Mouse (Mus musculus) testis, adult 2 months (tissue): ENCODE measurements around the gene Cep131. TPM values are rescaled to one million over a fixed set of nuclear protein-coding genes. Genes with fewer than 3 reads are reported as not detected.

Experiments used
- H3K27ac ChIP-seq: fragments of 200-500 bp; 2 replicates; pipeline ENCODE4 v1.5.1; 2012; ENCODE audit warnings: low read depth, low read length; ENCODE audit not compliant: control insufficient read depth, insufficient read depth
- H3K27me3 ChIP-seq: fragments of 200-500 bp; 2 replicates; pipeline ENCODE4 v1.6.1; 2012; ENCODE audit warnings: mild to moderate bottlenecking, low read length, moderate library complexity; ENCODE audit not compliant: control insufficient read depth, insufficient read depth
- H3K36me3 ChIP-seq: fragments of 200-500 bp; 2 replicates; pipeline ENCODE4 v1.6.1; 2012; ENCODE audit warnings: mild to moderate bottlenecking, low read length; ENCODE audit not compliant: control insufficient read depth, insufficient read depth
- H3K4me1 ChIP-seq: fragments of 200-500 bp; 2 replicates; pipeline ENCODE4 v1.6.1; 2012; ENCODE audit warnings: low read length; ENCODE audit not compliant: control insufficient read depth, insufficient read depth
- H3K4me3 ChIP-seq: fragments of 200-500 bp; 2 replicates; pipeline ENCODE4 v1.5.1; 2012; ENCODE audit warnings: low read depth, mild to moderate bottlenecking, low read length, moderate library complexity, mixed read lengths; ENCODE audit not compliant: control insufficient read depth
- CTCF ChIP-seq: fragments of 200-500 bp; IDR thresholded peaks from 2 replicates; pipeline ENCODE4 v1.5.1; 2012; ENCODE audit warnings: low read depth, mild to moderate bottlenecking, inconsistent platforms, low read length, moderate library complexity; ENCODE audit not compliant: control insufficient read depth, insufficient read depth, insufficient replicate concordance
- POLR2A ChIP-seq: fragments of 200-500 bp; IDR thresholded peaks from 2 replicates; pipeline ENCODE4 v1.6.1; 2012; ENCODE audit warnings: low read depth, mild to moderate bottlenecking, inconsistent platforms, low read length, moderate library complexity; ENCODE audit not compliant: control insufficient read depth
- polyA plus RNA-seq: library from polyadenylated mRNA; depleted of rRNA; stranded (reverse); fragments of >200 nt; gene quantifications from 2 replicates; pipeline ENCODE4 v1.2.3, GENCODE M21; 2012

The Cep131 gene
- polyA plus RNA-seq, 1 experiment, result 41.3 TPM

DNA sequence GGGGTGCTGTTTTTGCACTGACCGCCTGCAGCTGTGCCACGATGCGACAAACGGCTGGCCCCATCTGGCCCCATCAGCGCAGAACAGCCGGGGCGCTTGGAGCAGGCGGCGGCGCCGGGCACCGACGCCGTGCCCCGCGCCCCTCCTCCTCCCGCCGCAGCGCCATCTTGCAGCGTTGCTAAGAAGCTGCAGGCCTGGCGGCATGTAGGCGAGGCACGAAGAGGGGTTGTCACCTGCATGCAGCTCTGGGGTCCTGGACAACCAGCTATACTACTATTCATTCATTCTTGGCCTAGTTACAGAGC lies 38.4 kb downstream of the Cep131 start:
- Histone ChIP-seq H3K27me3 (peaks cover 3% of the 10 kb centered on the region; the same call in 1 of the 2 replicates), H3K4me1 (peaks cover 7% of the 10 kb centered on the region), H3K36me3 (no peaks in the 10 kb centered on the region), H3K27ac (no peak overlapping the region), H3K4me3 (no peak overlapping the region)
- TF ChIP-seq CTCF (no peak), POLR2A (no peak)

DNA sequence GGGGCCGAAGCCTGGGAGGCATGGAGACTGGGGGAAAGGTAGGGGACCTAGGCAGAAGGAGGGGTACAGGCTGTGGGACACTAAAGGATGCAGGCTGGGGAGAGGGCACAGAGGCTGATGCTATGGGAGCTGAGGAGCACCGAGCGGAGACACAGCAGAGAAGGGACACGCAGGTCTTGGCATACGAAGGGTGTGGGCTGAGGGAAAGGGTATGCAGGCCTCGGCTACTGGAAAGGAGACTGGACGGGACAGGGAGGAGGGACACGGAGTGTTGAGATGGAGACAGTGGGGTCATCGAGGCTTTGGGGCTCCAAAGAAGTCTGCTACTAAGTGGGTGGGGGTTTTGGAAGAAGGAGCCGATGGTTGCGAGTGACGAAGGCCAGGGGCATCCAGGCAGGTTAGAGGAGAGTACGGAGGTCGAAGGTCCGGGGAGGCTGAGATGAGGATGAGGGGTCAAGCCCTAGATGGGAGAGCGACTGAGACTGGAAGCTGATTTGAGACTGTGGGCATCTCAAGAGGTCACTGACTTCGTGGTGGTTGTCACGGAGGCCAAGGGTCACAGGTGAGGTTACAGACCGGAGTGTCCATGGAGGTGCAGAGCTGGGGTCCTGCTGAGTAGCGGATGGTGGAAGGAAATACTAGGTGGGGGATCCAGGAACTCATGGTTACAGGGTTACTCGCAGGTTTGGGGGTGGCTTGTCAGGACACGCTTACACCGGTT lies 38.9 kb downstream of the Cep131 start:
- H3K4me1 ChIP-seq, result peaks cover 7% of the 10 kb centered on the region
- no peak overlapping the region for H3K27ac ChIP-seq
- no peak overlapping the region for H3K4me3 ChIP-seq
- peaks cover 3% of the 10 kb centered on the region; the same call in 1 of the 2 replicates for H3K27me3 ChIP-seq
- no peaks in the 10 kb centered on the region for H3K36me3 ChIP-seq
- no peak for TF ChIP-seq POLR2A
- no peak for TF ChIP-seq CTCF

DNA sequence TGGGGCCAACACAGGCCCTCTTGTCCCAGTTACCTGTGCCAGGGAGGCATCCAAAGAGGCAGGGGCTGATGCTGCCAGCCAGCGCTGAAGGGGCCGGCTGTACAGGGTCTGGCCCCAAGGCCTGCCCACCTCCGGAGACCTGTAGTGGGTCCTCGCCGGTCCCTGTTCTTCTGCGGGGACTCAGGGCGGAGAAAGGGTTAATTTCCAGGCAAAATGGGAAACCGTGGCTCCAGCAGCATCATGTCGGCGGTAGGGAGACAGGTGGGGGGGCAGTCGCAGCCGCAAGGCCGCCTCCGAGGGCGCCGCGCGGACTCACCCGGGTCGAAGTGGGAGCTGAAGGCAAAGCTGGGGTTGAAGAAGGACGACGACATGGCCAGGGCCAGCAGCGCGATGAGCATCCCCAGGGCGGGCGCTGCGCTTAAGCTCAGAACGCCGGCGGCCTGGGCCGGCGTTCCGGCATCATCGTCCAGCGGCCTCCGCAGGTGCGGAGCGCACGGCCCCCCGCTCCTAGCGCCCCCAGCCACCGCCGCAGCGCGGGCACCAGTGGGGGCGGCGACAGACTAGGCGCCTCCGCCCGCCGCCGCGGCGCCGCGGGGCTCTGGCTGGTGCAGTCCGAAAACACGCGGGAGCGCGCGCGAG lies 40.0 kb downstream of the Cep131 start, which contains the start of gene Aatk:
Gene Aatk, minus strand, starts transcription at position 615 of the 639 bp plus-strand sequence.
- H3K27ac ChIP-seq, result no peak within 1 kb of the TSS
- H3K4me3 ChIP-seq, result peak within 1 kb of the TSS; percentile 53
- H3K4me1 ChIP-seq, result peaks cover 7% of the 10 kb centered on the region
- H3K27me3 ChIP-seq, result peaks cover 3% of the 10 kb centered on the region; the same call in 1 of the 2 replicates
- no peaks in the 10 kb centered on the region for H3K36me3 ChIP-seq
- no peak for TF ChIP-seq CTCF
- no peak for TF ChIP-seq POLR2A

DNA sequence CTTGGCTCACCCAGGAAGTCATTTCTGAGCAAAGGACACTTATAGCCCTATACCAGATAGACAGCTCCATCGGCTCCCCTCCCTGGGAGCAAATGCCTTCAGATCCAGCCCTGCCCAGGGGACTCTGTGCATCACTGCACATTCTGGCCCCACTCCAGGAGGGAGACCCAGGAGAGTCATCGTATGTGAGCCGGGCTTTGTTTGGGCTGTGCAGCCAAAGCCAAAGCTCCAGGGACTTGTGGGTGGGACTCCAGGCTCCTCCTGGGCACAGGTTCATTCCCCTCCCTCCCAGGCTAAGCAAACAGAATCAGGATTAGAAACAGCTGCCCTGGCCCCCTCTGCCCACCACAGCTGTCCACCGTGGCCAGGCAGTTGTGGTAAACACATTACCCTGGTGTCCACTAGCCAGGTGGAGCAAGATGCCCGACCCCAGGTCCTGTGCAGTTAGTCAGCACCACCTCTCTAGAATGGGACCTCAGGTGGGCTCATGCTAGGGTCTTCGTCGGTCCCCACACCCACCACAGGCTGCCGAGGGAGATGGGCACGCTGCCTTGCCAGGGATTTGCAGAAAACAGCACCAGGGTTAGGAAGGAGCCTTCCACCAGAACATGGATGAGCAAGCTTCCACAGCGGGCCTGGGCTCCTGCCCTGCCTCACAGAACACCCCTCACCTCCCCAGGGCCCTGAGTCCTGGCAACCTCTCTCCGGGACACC lies 40.6 kb downstream of the Cep131 start:
- peaks cover 3% of the 10 kb centered on the region; the same call in 1 of the 2 replicates for H3K27me3 ChIP-seq
- TF ChIP-seq POLR2A (no peak), CTCF (no peak)
- peak overlapping the region; percentile 53; the same call in 1 of the 2 replicates for H3K4me3 ChIP-seq
- no peak overlapping the region for H3K27ac ChIP-seq
- no peaks in the 10 kb centered on the region for H3K36me3 ChIP-seq
- peaks cover 7% of the 10 kb centered on the region for H3K4me1 ChIP-seq

DNA sequence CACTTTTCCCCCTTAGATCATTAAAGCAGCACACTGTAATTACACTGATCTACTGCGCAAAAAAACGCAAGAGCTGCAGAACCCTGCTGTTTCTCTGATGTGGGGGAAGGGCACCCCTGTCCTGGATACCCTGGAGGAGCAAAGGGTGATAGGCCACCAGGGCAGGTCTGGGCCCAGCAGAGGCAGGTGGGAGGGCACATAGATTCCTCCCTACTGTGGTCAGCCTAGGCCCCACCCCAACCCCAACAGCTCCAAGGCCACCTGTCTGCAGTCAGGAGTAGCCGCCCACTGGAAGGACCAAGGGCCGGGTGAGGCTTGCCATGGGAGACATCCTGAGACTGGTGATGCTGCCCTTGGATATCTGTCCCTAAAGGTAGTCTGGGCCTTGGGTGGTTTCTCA lies 41.3 kb downstream of the Cep131 start:
- peaks cover 7% of the 10 kb centered on the region for H3K4me1 ChIP-seq
- no peaks in the 10 kb centered on the region for H3K36me3 ChIP-seq
- no peak overlapping the region for H3K4me3 ChIP-seq
- TF ChIP-seq POLR2A (no peak), CTCF (no peak)
- no peak overlapping the region for H3K27ac ChIP-seq
- H3K27me3 ChIP-seq, result peaks cover 3% of the 10 kb centered on the region; the same call in 1 of the 2 replicates

DNA sequence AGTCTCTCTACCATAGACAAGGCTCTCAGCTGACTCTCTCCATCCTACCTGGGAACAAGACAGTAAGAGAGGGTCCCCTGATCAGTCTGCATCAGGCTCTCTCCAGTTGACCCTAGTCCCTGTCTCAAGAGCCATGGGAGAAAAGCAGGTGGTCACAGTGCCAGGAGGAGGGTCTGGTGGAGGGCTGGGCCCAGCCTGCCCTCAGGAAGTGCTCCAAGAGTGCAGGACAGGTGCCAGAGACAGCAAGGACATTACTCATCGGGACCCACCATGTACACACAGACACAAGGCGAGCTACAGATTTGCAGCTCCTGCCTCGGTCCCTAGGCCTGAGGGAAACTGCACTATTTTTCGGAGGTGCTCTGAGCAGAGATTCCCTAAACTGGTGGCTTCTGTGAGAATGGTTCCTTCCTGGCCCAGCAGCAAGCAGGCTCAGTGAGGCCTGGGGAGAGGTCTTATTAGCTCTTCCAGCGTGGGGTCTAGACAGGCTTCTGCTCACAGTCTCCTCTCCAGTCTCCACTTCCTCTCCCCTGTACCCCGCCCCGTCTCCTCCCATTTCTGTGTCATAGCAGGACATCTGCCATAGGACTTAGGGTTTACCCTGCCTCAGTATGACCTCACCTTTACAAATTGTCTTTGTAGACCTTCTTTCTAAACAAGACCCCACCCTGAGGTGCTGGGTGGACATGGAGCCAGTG lies 44.3 kb downstream of the Cep131 start:
- no peak overlapping the region for H3K27ac ChIP-seq
- H3K4me1 ChIP-seq, result peaks cover 7% of the 10 kb centered on the region
- peaks cover 3% of the 10 kb centered on the region; the same call in 1 of the 2 replicates for H3K27me3 ChIP-seq

More for the DNA sequence above, 44.3 kb downstream of the Cep131 start:
- TF ChIP-seq POLR2A, result no peak
- no peak for TF ChIP-seq CTCF
- Histone ChIP-seq H3K4me3 (no peak overlapping the region), H3K36me3 (no peaks in the 10 kb centered on the region)
